Mouse (Mus musculus): ENCODE measurements around the gene Adcy1.

DNA sequence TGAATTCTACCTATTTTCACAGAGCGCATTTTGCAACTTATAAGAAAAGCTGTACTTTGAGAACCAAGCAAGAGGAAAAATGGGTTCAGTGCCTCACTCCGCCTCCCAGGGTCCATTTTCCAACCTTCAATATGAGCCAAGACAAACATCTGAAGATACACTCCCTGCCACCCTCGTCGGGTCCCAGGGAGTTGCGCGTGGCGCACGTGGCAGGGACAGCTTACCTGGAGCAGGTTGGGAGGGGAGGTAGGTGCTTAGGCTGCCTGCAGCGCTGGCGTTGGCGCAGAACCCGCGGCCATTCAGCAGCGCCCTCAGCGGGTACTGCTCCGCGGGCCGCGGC, 149.8 kb downstream of the Adcy1 start:
- TF ChIP-seq CTCF (IDR thresholded peaks at IDR 0.05; ENCODE audit: control insufficient read depth, insufficient read depth, insufficient read length) (no peak), MAX (IDR thresholded peaks at IDR 0.05) (no peak), USF1 (IDR thresholded peaks at IDR 0.05; ENCODE audit: low read depth) (no peak), CEBPB (IDR thresholded peaks at IDR 0.05; ENCODE audit: low read depth) (no peak), MYOD1 (IDR thresholded peaks at IDR 0.05; ENCODE audit: control insufficient read depth, insufficient read length, low read depth) (no peak), FOSL1 (IDR thresholded peaks at IDR 0.05; ENCODE audit: insufficient read depth, low read length, poor library complexity, severe bottlenecking) (no peak)
